Mouse (Mus musculus): ENCODE measurements at regions not wholly inside any gene's neighbourhood (a gene's known extent, or its start where the extent isn't known, plus 50 kb on each side); places are given as distances from the start of the nearest gene placed in this dataset.
A peak's percentile ranks its signal among the peaks of the same experiment; 100 is the strongest.

GRCm38 (mm10) chr4:87386271-87386670 lies 156.0 kb upstream of the Slc24a2 start:
- H3K36me3 ChIP-seq = no peaks in the 10 kb centered on the region
- no peak overlapping the region for H3K4me3 ChIP-seq
- no peak for ATAC-seq (ENCODE audit: insufficient number of reproducible peaks, insufficient read depth, low FRiP score, low TSS enrichment, low read depth)
- H3K27me3 ChIP-seq = 0 out of 2 replicates have a peak, but pooled peaks cover 3% of the 10 kb centered on the region
- no peaks in the 10 kb centered on the region for H3K4me1 ChIP-seq
- H3K4me2 ChIP-seq = no peak overlapping the region
- H3K9ac ChIP-seq = no peak overlapping the region
- WGBS = 76% methylated on average over 9 of the region's 9 CpGs
- H3K27ac ChIP-seq = no peak overlapping the region
- H3K9me3 ChIP-seq = no peaks in the 10 kb centered on the region

DNA sequence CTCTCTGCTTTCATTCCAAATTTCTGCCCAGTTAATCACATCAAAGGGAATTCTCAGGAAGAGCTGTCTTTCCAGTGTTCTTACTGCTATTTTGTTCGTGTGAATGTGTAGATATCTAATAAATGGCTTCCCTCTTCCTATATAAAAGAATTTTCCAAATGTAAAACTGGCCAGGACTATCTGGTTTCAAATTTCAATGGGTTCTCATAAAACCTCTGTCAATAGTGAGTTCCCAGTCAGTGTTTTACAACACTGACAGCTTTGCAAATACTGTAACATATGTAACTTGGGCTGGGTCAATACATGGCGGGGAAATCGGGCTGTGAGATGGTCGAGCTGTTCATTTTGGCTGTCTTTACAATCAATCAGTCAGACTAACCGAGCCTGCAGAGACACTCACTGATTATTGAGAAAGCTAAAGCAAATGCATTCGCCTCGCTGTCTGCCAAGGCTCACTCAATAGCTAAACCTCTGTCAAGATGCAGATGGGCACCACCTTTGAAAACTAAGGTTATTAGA lies 155.0 kb upstream of the Slc24a2 start:
- Histone ChIP-seq H3K4me3 (no peak overlapping the region), H3K27me3 (0 out of 2 replicates have a peak, but pooled peaks cover 3% of the 10 kb centered on the region), H3K27ac (no peak overlapping the region), H3K36me3 (no peaks in the 10 kb centered on the region), H3K9ac (no peak overlapping the region), H3K4me1 (no peaks in the 10 kb centered on the region), H3K9me3 (no peaks in the 10 kb centered on the region), H3K4me2 (no peak overlapping the region)
- WGBS = 46% methylated on average over 7 of the region's 7 CpGs
- ATAC-seq (ENCODE audit: insufficient number of reproducible peaks, insufficient read depth, low FRiP score, low TSS enrichment, low read depth) = no peak

DNA sequence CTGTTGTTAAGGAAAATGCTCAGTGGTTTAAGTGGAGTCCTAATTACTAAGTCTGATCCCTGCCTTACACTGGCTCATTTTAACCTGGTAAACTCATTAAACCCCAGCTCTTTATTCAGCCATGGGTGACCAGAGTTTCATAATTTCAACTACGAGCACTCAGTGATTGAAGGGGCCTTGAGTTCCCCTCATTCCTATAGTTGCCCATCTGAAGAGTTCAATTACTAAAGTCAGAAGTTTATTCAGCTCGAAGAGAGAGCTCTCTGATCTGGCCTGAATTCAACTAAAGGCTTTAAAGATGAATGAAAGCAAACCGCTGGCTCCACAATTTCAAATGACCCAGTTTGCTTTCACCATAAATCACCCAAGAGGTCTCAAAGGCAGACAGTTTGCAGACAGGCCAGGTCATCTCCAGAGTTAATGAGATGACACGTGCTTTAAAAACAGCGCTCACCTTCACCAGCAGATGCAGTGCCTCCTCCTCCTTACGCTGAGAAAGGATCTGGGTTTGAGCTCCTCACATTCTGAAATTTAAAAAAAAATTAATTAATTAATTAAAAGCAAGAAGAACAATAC lies 154.3 kb upstream of the Slc24a2 start:
- Histone ChIP-seq H3K4me2 (no peak overlapping the region), H3K9ac (no peak overlapping the region), H3K4me3 (no peak overlapping the region), H3K4me1 (peaks cover 5% of the 10 kb centered on the region; the same call in 1 of the 2 replicates), H3K27me3 (0 out of 2 replicates have a peak, but pooled peaks cover 3% of the 10 kb centered on the region), H3K27ac (no peak overlapping the region), H3K9me3 (no peaks in the 10 kb centered on the region), H3K36me3 (no peaks in the 10 kb centered on the region)
- ATAC-seq (ENCODE audit: insufficient number of reproducible peaks, insufficient read depth, low FRiP score, low TSS enrichment, low read depth) = no peak
- 67% methylated on average over 6 of the region's 6 CpGs for WGBS

- Histone ChIP-seq H3K4me3 (no peak overlapping the region), H3K36me3 (no peaks in the 10 kb centered on the region), H3K27ac (no peak overlapping the region), H3K4me2 (no peak overlapping the region), H3K9me3 (no peaks in the 10 kb centered on the region), H3K4me1 (peaks cover 16% of the 10 kb centered on the region), H3K27me3 (peaks cover 3% of the 10 kb centered on the region), H3K9ac (no peak overlapping the region)
- whole genome bisulfite sequencing = 82% methylated on average over 5 of the region's 5 CpGs
- ATAC-seq (ENCODE audit: insufficient number of reproducible peaks, insufficient read depth, low FRiP score, low TSS enrichment, low read depth) = no peak
Measured at GRCm38 (mm10) chr4:87380716-87381115, 150.4 kb upstream of the Slc24a2 start.

- Histone ChIP-seq H3K4me2 (no peak overlapping the region), H3K9ac (no peak overlapping the region), H3K27me3 (peaks cover 3% of the 10 kb centered on the region), H3K27ac (no peak overlapping the region), H3K4me3 (no peak overlapping the region), H3K9me3 (no peaks in the 10 kb centered on the region), H3K36me3 (no peaks in the 10 kb centered on the region), H3K4me1 (peaks cover 16% of the 10 kb centered on the region)
- ATAC-seq (ENCODE audit: insufficient number of reproducible peaks, insufficient read depth, low FRiP score, low TSS enrichment, low read depth) = no peak
- WGBS = 52% methylated on average over 4 of the region's 4 CpGs
Measured at GRCm38 (mm10) chr4:87379516-87380173, 149.4 kb upstream of the Slc24a2 start.

DNA sequence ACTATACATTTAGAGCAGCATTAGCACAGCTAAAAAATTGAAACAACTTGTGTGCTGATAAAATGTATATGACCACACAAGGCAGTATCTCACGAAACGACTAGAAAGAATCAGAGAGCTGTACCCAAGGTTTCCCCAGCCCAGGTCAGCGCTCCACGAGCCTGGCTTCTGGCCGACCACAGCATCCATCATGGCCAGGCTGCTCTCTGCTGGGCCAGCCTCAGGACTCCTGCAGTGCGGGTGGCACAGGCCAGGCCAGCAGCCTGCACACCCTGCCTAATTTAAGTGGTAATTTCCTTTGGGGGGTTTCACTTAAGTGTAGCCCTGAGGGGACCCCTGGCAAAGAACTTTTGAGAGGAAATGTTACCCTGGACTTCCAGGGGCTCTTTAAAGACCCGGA lies 141.7 kb upstream of the Slc24a2 start:
- Histone ChIP-seq H3K4me2 (no peak overlapping the region), H3K4me3 (no peak overlapping the region), H3K36me3 (no peaks in the 10 kb centered on the region), H3K9ac (no peak overlapping the region), H3K4me1 (peaks cover 43% of the 10 kb centered on the region), H3K27ac (no peak overlapping the region), H3K9me3 (no peaks in the 10 kb centered on the region), H3K27me3 (no peaks in the 10 kb centered on the region; the same call in 1 of the 2 replicates)
- WGBS = 40% methylated on average over 7 of the region's 7 CpGs
- no peak for ATAC-seq (ENCODE audit: insufficient number of reproducible peaks, insufficient read depth, low FRiP score, low TSS enrichment, low read depth)

DNA sequence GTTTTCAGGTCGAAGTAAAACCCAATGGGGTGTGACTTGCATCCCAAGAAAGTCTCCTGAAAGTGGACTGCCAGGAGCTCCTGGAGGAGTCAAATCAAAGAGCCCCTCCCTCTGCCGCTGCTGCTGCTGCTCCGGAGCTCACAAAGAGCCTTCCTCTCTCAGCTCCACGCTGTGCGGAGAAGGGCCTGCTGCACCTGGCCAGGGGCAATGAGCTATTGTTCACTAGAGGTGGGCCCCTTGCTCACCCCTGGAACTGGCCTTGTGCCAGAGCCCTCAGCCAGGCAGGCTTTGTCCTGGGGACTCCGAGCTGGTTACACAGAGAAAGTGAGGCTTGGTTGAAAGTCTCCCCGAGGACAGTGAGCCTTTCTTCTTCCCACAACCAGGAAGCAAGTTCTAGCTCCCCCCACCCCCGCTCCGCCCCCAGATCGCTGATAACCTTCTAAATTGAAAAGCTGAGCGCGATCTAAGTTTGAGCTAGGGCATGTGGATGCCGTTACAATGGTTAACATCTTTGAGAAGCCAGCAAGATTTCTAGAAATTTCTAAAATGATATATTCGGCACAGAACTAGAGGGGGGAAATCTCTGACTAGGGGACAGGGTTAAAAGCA lies 139.5 kb upstream of the Slc24a2 start:
- peak; percentile 67; the same call in 1 of the 2 replicates for ATAC-seq (ENCODE audit: insufficient number of reproducible peaks, insufficient read depth, low FRiP score, low TSS enrichment, low read depth)
- Histone ChIP-seq H3K9ac (peak overlapping the region; percentile 66), H3K27me3 (no peaks in the 10 kb centered on the region; the same call in 1 of the 2 replicates), H3K4me3 (peak overlapping the region; percentile 21), H3K4me2 (peak overlapping the region; percentile 71), H3K27ac (peak overlapping the region; percentile 40; the same call in 1 of the 2 replicates), H3K9me3 (no peaks in the 10 kb centered on the region), H3K36me3 (no peaks in the 10 kb centered on the region), H3K4me1 (peaks cover 43% of the 10 kb centered on the region)
- WGBS = 7% methylated on average over 14 of the region's 14 CpGs

- H3K4me3 ChIP-seq = peak overlapping the region; percentile 47
- H3K9me3 ChIP-seq = no peaks in the 10 kb centered on the region
- ATAC-seq (ENCODE audit: insufficient number of reproducible peaks, insufficient read depth, low FRiP score, low TSS enrichment, low read depth) = peak; percentile 57; the same call in 1 of the 2 replicates
- peak overlapping the region; percentile 71 for H3K4me2 ChIP-seq
- H3K36me3 ChIP-seq = no peaks in the 10 kb centered on the region
- H3K27ac ChIP-seq = peak overlapping the region; percentile 76
- H3K27me3 ChIP-seq = no peaks in the 10 kb centered on the region; the same call in 1 of the 2 replicates
- peaks cover 43% of the 10 kb centered on the region for H3K4me1 ChIP-seq
- 4% methylated on average over 20 of the region's 20 CpGs for WGBS
- H3K9ac ChIP-seq = peak overlapping the region; percentile 72
Measured at GRCm38 (mm10) chr4:87368413-87369160, 138.3 kb upstream of the Slc24a2 start.

DNA sequence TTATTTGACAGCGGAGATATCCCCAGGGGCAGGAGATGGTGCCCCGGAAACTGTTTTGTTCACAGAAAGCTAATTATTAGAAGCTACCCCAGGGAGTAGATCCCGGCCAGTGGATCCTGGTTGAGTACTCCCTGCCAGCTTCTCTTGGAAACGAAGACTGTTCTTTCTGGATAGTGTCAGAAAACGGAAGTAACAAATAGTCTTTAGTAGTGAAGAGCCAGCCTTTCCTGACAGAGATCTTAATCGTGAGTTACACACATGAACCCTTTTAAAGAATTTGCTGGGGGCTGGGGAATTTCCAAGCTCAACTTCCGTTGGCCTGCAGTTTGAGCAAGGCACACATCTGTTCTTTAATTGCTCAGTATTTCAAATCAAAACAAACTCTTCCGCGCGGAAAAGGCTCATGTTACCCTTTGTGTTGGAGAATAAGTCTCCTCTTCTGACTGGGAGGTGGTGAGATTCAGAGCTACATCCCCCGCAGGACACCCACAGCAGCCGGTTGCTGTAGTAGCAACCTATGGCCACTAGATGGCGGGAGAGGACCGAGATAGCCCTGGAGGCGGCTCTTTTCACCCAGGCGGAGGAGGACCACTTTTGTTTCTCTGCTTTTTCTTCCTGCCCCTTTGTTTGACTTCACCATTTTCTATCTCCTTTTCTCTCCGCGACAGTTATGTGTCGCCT lies 137.6 kb upstream of the Slc24a2 start:
- no peaks in the 10 kb centered on the region for H3K9me3 ChIP-seq
- H3K4me1 ChIP-seq = peaks cover 37% of the 10 kb centered on the region
- peak overlapping the region; percentile 72 for H3K9ac ChIP-seq
- H3K27me3 ChIP-seq = no peaks in the 10 kb centered on the region
- peak overlapping the region; percentile 47 for H3K4me3 ChIP-seq
- peak overlapping the region; percentile 76 for H3K27ac ChIP-seq
- no peaks in the 10 kb centered on the region for H3K36me3 ChIP-seq
- peak overlapping the region; percentile 71 for H3K4me2 ChIP-seq
- ATAC-seq (ENCODE audit: insufficient number of reproducible peaks, insufficient read depth, low FRiP score, low TSS enrichment, low read depth) = peak; percentile 67; the same call in 1 of the 2 replicates
- 4% methylated on average over 19 of the region's 19 CpGs for WGBS

GRCm38 (mm10) chr4:87362201-87362600 lies 131.9 kb upstream of the Slc24a2 start:
- Histone ChIP-seq H3K4me3 (no peak overlapping the region), H3K9me3 (no peaks in the 10 kb centered on the region), H3K9ac (no peak overlapping the region), H3K36me3 (no peaks in the 10 kb centered on the region), H3K4me1 (no peaks in the 10 kb centered on the region), H3K27me3 (no peaks in the 10 kb centered on the region), H3K27ac (no peak overlapping the region), H3K4me2 (no peak overlapping the region)
- WGBS = 15% methylated on average over 6 of the region's 6 CpGs
- no peak for ATAC-seq (ENCODE audit: insufficient number of reproducible peaks, insufficient read depth, low FRiP score, low TSS enrichment, low read depth)

DNA sequence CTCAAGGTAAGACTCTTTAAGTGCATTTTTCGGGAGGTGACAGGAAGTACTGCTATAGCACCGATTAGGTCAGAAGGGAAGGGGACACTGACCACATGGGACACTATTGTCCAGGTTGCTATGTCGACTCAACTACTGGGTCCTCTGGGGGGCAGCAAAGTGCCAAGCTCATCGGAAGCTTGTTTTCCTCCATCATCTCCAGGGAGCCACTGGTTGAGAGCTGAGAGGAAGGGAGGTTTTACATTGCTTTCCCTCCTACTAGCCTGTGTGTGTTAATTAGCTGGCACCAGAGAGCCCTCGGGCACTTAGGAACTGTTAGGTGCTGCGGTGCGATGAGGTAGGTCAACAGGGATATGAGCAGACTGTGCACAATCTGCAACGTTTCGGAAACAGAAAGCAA lies 129.2 kb upstream of the Slc24a2 start:
- no peaks in the 10 kb centered on the region for H3K9me3 ChIP-seq
- no peaks in the 10 kb centered on the region for H3K4me1 ChIP-seq
- no peaks in the 10 kb centered on the region for H3K27me3 ChIP-seq
- no peak overlapping the region for H3K9ac ChIP-seq
- peak overlapping the region; percentile 14; the same call in 1 of the 2 replicates for H3K4me2 ChIP-seq
- H3K27ac ChIP-seq = no peak overlapping the region
- no peaks in the 10 kb centered on the region for H3K36me3 ChIP-seq
- no peak overlapping the region for H3K4me3 ChIP-seq
- 43% methylated on average over 9 of the region's 9 CpGs for WGBS
- ATAC-seq (ENCODE audit: insufficient number of reproducible peaks, insufficient read depth, low FRiP score, low TSS enrichment, low read depth) = no peak

Measured in embryonic facial prominence, embryonic 13.5 days (tissue).